Mouse (Mus musculus) E14TG2a.4 (cell line): ENCODE data around the gene Cpeb2.
A peak's percentile ranks its signal among the peaks of the same experiment; 100 is the strongest.

Experiments
- H3K27me3 ChIP-seq: 2 replicates; pipeline ENCODE4 v1.6.1; 2014; ENCODE audit warnings: low read length, control low read depth; ENCODE audit not compliant: insufficient read depth
- H3K36me3 ChIP-seq: 2 replicates; pipeline ENCODE4 v1.6.1; 2014; ENCODE audit warnings: low read length, control low read depth; ENCODE audit not compliant: insufficient read depth
- H3K4me1 ChIP-seq: replicated peaks from 2 replicates; pipeline ENCODE4 v1.6.1; 2014; ENCODE audit warnings: low read depth, low read length, control low read depth
- H3K4me3 ChIP-seq: replicated peaks from 2 replicates; pipeline ENCODE4 v1.5.1; 2014; ENCODE audit warnings: mild to moderate bottlenecking, low read length
- H3K9me3 ChIP-seq: 2 replicates; pipeline ENCODE4 v1.6.1; 2014; ENCODE audit warnings: low read length, control low read depth
- CTCF ChIP-seq: conservative IDR thresholded peaks from 2 replicates; pipeline ENCODE4 v1.5.1; 2014; ENCODE audit warnings: low read length
- NANOG ChIP-seq: IDR thresholded peaks from 2 replicates; pipeline ENCODE4 v1.6.1; 2014; ENCODE audit warnings: borderline replicate concordance, low read length, mixed read lengths
- POU5F1 ChIP-seq: IDR thresholded peaks from 2 replicates; pipeline ENCODE4 v1.6.1; 2014; ENCODE audit warnings: low read length, borderline replicate concordance

Gene Cpeb2

DNA sequence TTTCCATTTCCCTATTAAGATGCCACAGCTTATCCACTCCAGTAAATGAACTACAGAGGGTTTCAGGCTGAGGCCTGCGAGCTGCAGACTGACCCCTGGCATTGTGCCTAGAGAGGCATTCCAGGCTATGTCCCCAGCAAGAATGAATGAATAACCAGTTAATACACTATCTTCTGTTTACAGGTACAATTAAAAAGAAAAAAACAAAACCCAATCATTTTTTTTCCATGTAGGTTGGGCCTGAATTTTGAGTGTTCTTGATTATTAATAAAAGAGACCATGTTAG is 14.2 kb upstream of the Cpeb2 start:
- Histone ChIP-seq H3K9me3 (peaks cover 10% of the 10 kb centered on the region), H3K27me3 (no peaks in the 10 kb centered on the region), H3K36me3 (no peaks in the 10 kb centered on the region), H3K4me1 (peaks cover 5% of the 10 kb centered on the region; the same call in 1 of the 2 replicates), H3K4me3 (no peak overlapping the region)
- TF ChIP-seq POU5F1 (no peak), CTCF (no peak), NANOG (no peak)

DNA sequence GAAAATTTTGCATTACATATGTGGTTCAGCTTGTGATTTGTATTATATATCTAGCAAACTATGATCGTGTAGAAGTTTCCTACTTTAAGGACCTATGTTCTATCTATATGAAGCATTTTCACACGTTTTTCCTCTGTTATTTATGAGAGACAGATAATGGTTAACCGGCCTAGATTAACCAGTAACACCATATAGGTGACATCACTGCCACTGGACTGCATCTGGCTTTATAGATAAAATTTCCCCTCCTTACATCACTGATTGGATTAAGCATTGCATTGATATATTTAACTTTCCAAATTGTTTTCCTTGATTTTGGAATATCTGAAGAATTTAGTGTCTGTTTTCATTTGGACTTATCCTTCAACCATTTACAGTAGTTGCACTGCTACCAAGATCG is 9.6 kb upstream of the Cpeb2 start:
- no peaks in the 10 kb centered on the region for H3K9me3 ChIP-seq
- H3K4me3 ChIP-seq: no peak overlapping the region
- H3K36me3 ChIP-seq: no peaks in the 10 kb centered on the region
- TF ChIP-seq POU5F1: no peak
- TF ChIP-seq NANOG: no peak
- no peak for TF ChIP-seq CTCF
- no peaks in the 10 kb centered on the region for H3K4me1 ChIP-seq
- H3K27me3 ChIP-seq: peaks cover 4% of the 10 kb centered on the region

DNA sequence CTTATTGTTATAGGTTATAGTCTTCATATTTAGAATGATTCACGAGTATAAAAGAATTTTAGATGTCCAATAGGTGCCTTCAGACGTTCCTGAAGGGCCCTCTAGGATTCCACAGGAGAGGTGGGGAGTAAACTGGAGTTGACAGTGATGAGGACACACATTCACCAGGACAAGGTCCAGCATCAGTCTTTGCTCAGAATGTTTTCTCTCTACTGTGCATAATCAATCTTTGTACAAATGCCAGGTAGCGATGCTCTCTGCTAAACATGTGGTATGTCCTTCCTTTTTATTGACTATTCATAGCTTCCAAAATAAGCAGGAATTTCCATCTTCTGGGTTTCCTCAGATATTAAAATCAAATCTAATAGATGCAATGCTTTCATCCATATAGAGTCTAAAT is 8.7 kb upstream of the Cpeb2 start:
- H3K4me3 ChIP-seq: no peak overlapping the region
- H3K36me3 ChIP-seq: no peaks in the 10 kb centered on the region
- H3K9me3 ChIP-seq: no peaks in the 10 kb centered on the region
- TF ChIP-seq NANOG (no peak), CTCF (no peak), POU5F1 (no peak)
- no peaks in the 10 kb centered on the region for H3K4me1 ChIP-seq
- H3K27me3 ChIP-seq: peaks cover 8% of the 10 kb centered on the region

DNA sequence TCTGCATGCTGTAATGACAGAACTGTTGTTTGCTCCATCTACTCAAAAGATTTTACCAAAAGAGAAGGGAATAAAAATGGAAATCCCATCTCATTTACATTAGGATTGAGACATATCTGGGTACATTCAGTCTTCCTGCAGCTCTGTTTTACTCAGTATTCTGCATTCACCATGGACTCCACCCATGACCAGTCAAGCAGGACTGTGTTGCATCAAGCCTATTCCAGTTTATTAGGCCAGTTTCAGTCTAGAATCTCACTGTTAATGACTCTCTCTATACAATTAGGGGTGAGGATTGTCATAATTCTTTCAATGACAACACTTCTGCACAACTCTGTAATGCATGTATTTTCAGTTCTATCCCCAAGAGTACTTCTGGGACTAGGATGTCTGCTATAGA is 6.8 kb upstream of the Cpeb2 start:
- no peak for TF ChIP-seq NANOG
- no peak for TF ChIP-seq CTCF
- no peak for TF ChIP-seq POU5F1

DNA sequence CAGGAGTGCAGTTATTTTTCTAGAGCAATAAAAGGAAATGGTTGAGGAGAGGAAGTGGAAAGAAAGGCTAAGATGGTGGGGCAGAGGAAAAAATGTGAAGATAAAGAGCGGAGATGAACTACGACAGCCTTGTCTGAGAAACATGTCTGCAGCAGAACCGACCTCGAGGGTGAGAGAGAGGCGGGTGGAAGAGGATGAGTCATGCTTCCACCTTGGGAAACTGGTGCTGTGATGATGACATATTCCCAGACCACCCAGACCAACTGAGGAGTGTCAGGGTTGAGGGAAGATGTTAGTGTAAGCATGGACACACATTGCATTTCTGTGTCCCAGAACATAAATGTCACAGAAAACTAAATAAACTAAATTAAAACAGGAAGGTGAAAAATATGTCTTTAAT is 5.4 kb upstream of the Cpeb2 start:
- Histone ChIP-seq H3K27me3 (peaks cover 22% of the 10 kb centered on the region), H3K9me3 (no peaks in the 10 kb centered on the region), H3K36me3 (no peaks in the 10 kb centered on the region), H3K4me1 (peaks cover 6% of the 10 kb centered on the region), H3K4me3 (no peak overlapping the region)
- TF ChIP-seq NANOG (no peak), CTCF (no peak), POU5F1 (no peak)

More for the DNA sequence above, 6.8 kb upstream of the Cpeb2 start:
- Histone ChIP-seq H3K4me1 (no peaks in the 10 kb centered on the region), H3K36me3 (no peaks in the 10 kb centered on the region), H3K27me3 (peaks cover 17% of the 10 kb centered on the region), H3K9me3 (no peaks in the 10 kb centered on the region), H3K4me3 (no peak overlapping the region)

DNA sequence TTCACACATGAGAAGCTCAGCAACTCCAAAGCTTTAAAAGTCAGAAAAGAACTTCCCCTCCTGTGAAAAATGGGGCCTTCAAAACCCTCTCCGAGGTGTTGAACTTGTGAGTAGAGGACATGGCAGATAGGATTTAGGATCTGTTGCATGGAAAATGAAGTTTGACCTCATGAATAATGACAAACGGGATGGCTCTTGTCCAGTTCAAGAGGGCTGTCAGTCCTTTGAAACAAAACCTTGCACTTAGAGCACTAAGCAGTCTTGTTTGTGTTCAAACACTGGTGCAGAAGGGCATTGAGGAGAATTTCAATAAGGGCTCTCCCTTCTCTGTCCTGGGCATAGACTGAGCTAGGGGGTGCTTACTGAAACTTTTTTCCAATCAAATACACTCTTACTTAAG is 1.9 kb upstream of the Cpeb2 start:
- peaks cover 14% of the 10 kb centered on the region for H3K4me1 ChIP-seq
- no peaks in the 10 kb centered on the region for H3K9me3 ChIP-seq
- TF ChIP-seq NANOG (no peak), CTCF (no peak), POU5F1 (no peak)
- no peak overlapping the region for H3K4me3 ChIP-seq
- no peaks in the 10 kb centered on the region for H3K36me3 ChIP-seq
- peaks cover 34% of the 10 kb centered on the region for H3K27me3 ChIP-seq

DNA sequence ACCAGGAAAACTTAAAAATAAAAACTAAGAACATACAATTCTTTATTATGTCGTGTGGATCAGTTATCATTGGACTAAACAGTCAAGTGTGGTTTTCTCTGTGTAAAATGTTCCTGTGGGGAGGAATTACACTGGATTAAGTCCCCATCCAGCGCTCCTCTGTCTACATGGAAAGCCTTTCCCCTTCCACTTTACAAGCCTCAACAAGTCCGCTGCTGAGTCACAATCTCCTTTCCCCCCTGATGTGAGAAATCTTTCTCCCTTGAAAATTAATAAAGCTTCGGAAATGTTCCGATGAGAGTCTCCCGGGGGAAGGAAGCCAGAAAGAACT is 856 bp upstream of the Cpeb2 start:
- Histone ChIP-seq H3K4me3 (peak overlapping the region; percentile 88), H3K9me3 (no peaks in the 10 kb centered on the region), H3K27me3 (peaks cover 35% of the 10 kb centered on the region), H3K4me1 (peaks cover 15% of the 10 kb centered on the region), H3K36me3 (no peaks in the 10 kb centered on the region)
- TF ChIP-seq NANOG: no peak
- no peak for TF ChIP-seq POU5F1
- TF ChIP-seq CTCF: no peak

DNA sequence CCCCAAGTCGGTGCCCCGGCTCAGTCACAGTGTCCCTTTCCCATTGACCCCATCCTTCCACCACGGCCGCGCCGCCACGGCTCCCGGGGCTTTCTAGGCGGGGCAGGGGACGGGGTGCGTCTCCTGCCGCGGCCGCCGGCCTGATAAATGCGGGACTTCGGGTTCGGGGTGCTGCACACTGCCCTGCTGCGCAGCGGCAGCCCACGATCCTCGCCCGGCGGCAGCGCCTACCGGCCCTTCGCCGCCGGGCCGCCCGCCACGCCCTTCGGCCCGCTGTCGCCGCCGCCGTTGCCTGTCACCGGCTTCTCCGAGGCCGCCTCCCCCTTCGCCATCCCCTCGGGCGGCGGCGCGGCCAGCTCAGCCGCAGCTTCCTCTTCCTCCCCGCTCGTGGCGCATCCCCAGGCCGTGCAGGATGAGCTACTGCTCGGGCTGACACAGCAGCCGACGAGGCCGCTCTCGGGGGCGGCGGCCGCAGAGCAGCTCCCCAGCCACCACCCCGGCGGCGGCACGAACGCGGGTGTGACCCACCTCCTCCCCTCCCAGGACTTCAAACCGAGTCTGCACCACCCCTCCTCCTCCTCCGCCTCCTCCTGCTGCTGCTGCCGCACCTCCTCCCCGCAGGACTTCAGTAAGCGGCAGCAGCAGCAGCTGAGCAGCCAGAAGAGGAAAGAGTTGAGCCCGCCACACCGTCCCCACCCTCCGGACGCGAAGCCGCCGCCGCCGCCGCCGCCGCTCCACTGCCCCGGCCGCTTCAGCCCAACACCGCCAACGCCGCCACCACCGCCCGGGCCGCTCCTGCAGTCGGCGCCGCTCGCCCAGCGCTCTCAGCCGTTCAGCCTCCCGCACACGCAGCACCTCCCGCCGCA is 579 bp downstream of the Cpeb2 start:
- Histone ChIP-seq H3K4me3 (peak overlapping the region; percentile 88), H3K4me1 (peaks cover 15% of the 10 kb centered on the region), H3K36me3 (no peaks in the 10 kb centered on the region), H3K9me3 (no peaks in the 10 kb centered on the region), H3K27me3 (peaks cover 31% of the 10 kb centered on the region)
- TF ChIP-seq POU5F1: no peak
- TF ChIP-seq CTCF: no peak
- no peak for TF ChIP-seq NANOG

DNA sequence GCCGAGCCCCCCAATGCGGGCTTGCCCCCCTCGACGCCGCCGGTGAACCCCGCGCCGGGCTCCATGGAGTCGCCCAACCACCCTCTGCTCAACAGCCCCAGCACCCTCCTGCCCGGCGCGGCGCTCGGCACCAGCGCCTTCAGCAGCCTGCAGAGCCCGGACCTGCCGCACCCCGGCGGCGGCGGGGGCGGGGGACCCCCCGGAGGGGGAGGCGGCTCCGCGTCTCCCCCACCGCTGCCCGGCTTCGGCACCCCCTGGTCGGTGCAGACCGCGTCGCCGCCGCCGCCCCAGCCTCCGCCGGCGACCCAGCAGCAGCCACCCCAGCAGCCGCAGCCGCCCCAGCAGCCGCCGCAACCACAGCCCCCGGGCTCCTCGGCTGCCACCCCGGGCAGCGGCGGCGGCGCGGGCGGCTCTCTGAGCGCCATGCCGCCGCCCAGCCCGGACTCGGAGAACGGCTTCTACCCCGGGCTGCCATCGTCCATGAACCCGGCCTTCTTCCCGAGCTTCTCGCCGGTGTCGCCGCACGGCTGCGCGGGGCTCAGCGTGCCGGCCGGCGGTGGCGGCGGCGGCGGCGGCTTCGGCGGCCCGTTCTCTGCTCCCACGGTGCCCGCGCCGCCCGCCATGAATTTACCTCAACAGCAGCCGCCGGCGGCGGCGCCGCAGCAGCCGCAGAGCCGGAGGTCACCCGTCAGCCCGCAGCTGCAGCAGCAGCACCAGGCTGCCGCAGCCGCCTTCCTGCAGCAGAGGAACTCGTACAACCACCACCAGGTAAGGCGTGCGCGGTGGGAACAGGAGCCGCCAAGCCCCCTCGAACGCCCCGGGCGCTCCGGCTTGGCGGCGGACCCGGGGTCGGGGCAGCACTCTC is 1.6 kb downstream of the Cpeb2 start:
- H3K4me1 ChIP-seq: peaks cover 15% of the 10 kb centered on the region
- H3K27me3 ChIP-seq: peaks cover 29% of the 10 kb centered on the region
- H3K36me3 ChIP-seq: no peaks in the 10 kb centered on the region
- TF ChIP-seq CTCF (no peak), NANOG (no peak), POU5F1 (no peak)
- H3K9me3 ChIP-seq: no peaks in the 10 kb centered on the region
- H3K4me3 ChIP-seq: peak overlapping the region; percentile 88
